In genomic region chr17:35730112-35730511, GRCm38 (mm10) we compare ENCODE assay signal across 5 mouse cellular contexts. TPM values are rescaled to one million over a fixed set of nuclear protein-coding genes. Genes with fewer than 3 reads are reported as not detected.
DNase-seq lines count a peak whose midpoint lies in the region; ATAC-seq and TF ChIP-seq lines count a peak whose summit lies in the region.
"Not testable (repeated sequence)": the region's sequence is repeated elsewhere in the genome, so short reads cannot be mapped to it uniquely, and the experiment has no call there.
"Had no signal": no experiment of that assay in that cellular context is flagged by ENCODE, and none has a peak within 500 bp of the region (broad histone marks: within the 10 kb centered on the region; RNA-seq: fewer than 3 reads in every experiment).

No protein-coding gene starts in this region.

- not testable (repeated sequence) for H3K27me3 ChIP-seq in heart, embryonic 13.5 days (replicated peaks); spleen, adult 2 months (ENCODE audit: control insufficient read depth, insufficient read depth, low read length)

- not testable (repeated sequence) for H3K9me3 ChIP-seq in heart, embryonic 13.5 days

- peak overlapping the region; percentile 16; the same call in 1 of the 2 replicates for H3K4me2 ChIP-seq in heart, embryonic 13.5 days

- peak overlapping the region; percentile 20; the same call in 1 of the 2 replicates for H3K27ac ChIP-seq in gastrocnemius, adult 2 months
- peak overlapping the region; percentile 28 for H3K27ac ChIP-seq in heart, embryonic 13.5 days (replicated peaks)
- H3K27ac ChIP-seq in spleen, adult 2 months (ENCODE audit: insufficient read depth, low read length): 0 out of 2 replicates have a peak overlapping the region, but pooled peaks have one; percentile 9

- TF ChIP-seq POLR2A in spleen, adult 2 months (IDR thresholded peaks at IDR 0.05; ENCODE audit: low read depth, low read length): not testable (repeated sequence)

- not testable (repeated sequence) for ATAC-seq in heart, embryonic 13.5 days (ENCODE audit: extremely low read depth, insufficient number of reproducible peaks, low FRiP score, low TSS enrichment)

- 55% methylated on average over 3 of the region's 3 CpGs for WGBS in heart, embryonic 13.5 days
- WGBS in spleen, adult 2 months: 81% methylated on average over 3 of the region's 3 CpGs

- not testable (repeated sequence) for H3K4me3 ChIP-seq in gastrocnemius, adult 2 months; heart, embryonic 13.5 days; spleen, adult 2 months (ENCODE audit: extremely low read depth, insufficient read depth, insufficient read length)

- peak overlapping the region; percentile 37; the same call in 1 of the 2 replicates for H3K9ac ChIP-seq in heart, embryonic 13.5 days

- intact Hi-C loops in gastrocnemius, adult 2 months (cut with DNase I): not testable (repeated sequence)

- not testable (repeated sequence) for H3K36me3 ChIP-seq in heart, embryonic 13.5 days; spleen, adult 2 months (ENCODE audit: control insufficient read depth, insufficient read depth, low read length)

- peak; percentile 23 for DNase-seq in brain, adult 2 months (ENCODE audit: low read depth, low spot score)
- DNase-seq in gastrocnemius, adult 2 months; spleen, adult 2 months (ENCODE audit: low read depth in 1 of 2, low spot score in 2 of 2): not testable (repeated sequence)

- TF ChIP-seq CTCF in gastrocnemius, adult 2 months (IDR thresholded peaks at IDR 0.05); spleen, adult 2 months (IDR thresholded peaks at IDR 0.05; ENCODE audit: extremely low read depth, insufficient read depth, insufficient read length, insufficient replicate concordance): not testable (repeated sequence)

- peaks cover 38% of the 10 kb centered on the region for H3K4me1 ChIP-seq in heart, embryonic 13.5 days
- H3K4me1 ChIP-seq in spleen, adult 2 months (ENCODE audit: control insufficient read depth, insufficient read depth, insufficient read length): not testable (repeated sequence)

RNA-seq across cellular contexts. Expression of gene Ddr1, which starts 25.7 kb away (rescaled TPM):
- total RNA-seq in gastrocnemius, adult 2 months (2021): 10 to 100 TPM; 13.4 to 15.9 TPM
- polyA plus RNA-seq in heart, embryonic 13.5 days (2015; fragmentation: Nextera tagmentation; extraction: Ambion mirVana): 122 and 130 TPM in 2 replicates
- polyA plus RNA-seq in spleen, adult 2 months (2012; rRNA removed): 27.0 and 38.7 TPM in 2 replicates
- total RNA-seq: G1E had no signal

RNA-seq across cellular contexts. Expression of gene Gtf2h4, which starts 56.6 kb away (rescaled TPM):
- 10 to 100 TPM; 18.1 to 24.2 TPM for total RNA-seq in gastrocnemius, adult 2 months (2021)
- 25.7 and 27.7 TPM in 2 replicates for polyA plus RNA-seq in heart, embryonic 13.5 days (2015; fragmentation: Nextera tagmentation; extraction: Ambion mirVana)
- 21.7 and 23.5 TPM in 2 replicates for polyA plus RNA-seq in spleen, adult 2 months (2012; rRNA removed)
